Mouse (Mus musculus) midbrain, embryonic 13.5 days (tissue): ENCODE measurements at regions not wholly inside any gene's neighbourhood (a gene's known extent, or its start where the extent isn't known, plus 50 kb on each side); places are given as distances from the start of the nearest gene placed in this dataset.

Experiments used
- ATAC-seq: fragments of 200-750 bp; cut with Nextera tagmentation; 2 replicates; pipeline ENCODE4 v1.8.0; 2017; ENCODE audit warnings: mild to moderate bottlenecking, moderate TSS enrichment, moderate library complexity
- H3K27ac ChIP-seq: fragments of 300-500 bp; sonication (generic); 2 replicates; pipeline ENCODE4 v1.5.1; 2015; ENCODE audit warnings: inconsistent platforms, mild to moderate bottlenecking, moderate library complexity
- H3K27me3 ChIP-seq: fragments of 300-500 bp; sonication (generic); 2 replicates; pipeline ENCODE4 v1.6.1; 2015; ENCODE audit warnings: mild to moderate bottlenecking, inconsistent platforms
- H3K36me3 ChIP-seq: fragments of 300-500 bp; sonication (generic); 2 replicates; pipeline ENCODE4 v1.6.1; 2015; ENCODE audit warnings: mild to moderate bottlenecking, inconsistent platforms
- H3K4me1 ChIP-seq: fragments of 300-500 bp; sonication (generic); replicated peaks from 2 replicates; pipeline ENCODE4 v1.6.1; 2015; ENCODE audit warnings: inconsistent platforms
- H3K4me2 ChIP-seq: fragments of 300-500 bp; sonication (generic); replicated peaks from 2 replicates; pipeline ENCODE4 v1.6.1; 2015; ENCODE audit warnings: moderate library complexity, mild to moderate bottlenecking, inconsistent platforms
- H3K4me3 ChIP-seq: fragments of 300-500 bp; sonication (generic); replicated peaks from 2 replicates; pipeline ENCODE4 v1.5.1; 2015; ENCODE audit warnings: mild to moderate bottlenecking, inconsistent platforms
- H3K9ac ChIP-seq: fragments of 300-500 bp; sonication (generic); replicated peaks from 2 replicates; pipeline ENCODE4 v1.6.1; 2015; ENCODE audit warnings: mild to moderate bottlenecking, inconsistent platforms
- H3K9me3 ChIP-seq: fragments of 300-500 bp; sonication (generic); 2 replicates; pipeline ENCODE4 v1.6.1; 2016; ENCODE audit warnings: mild to moderate bottlenecking, inconsistent platforms
- WGBS: fragments of 180-500 bp; shearing (Covaris S2); methylation state at CpG from one replicate; pipeline ENCODE4 v1.1.7; 2015; 5-methylcytosine and 5-hydroxymethylcytosine counted together

DNA sequence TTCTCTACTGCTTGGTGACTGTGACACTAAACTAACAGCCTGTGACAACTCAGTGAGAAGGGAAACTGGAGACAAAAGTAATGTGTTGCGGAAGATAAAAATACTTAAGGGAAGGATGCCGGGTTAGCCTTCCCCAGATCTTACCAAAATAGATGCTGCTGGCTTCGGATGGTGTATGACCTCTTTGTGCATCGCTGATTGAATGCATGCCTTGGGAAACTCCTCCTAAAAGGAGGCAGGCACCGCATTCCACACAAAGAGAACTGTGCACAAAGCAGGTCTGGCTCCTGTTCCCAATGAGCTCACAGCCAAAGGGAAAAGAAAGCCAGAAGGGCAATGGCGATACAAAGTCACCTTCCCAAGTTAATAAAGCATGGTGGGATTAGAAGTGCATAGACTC, 144.9 kb upstream of the Hnrnpa3 start:
- H3K36me3 ChIP-seq: no peaks in the 10 kb centered on the region
- H3K27me3 ChIP-seq: no peaks in the 10 kb centered on the region
- peaks cover 9% of the 10 kb centered on the region for H3K4me1 ChIP-seq
- H3K9me3 ChIP-seq: no peaks in the 10 kb centered on the region
- H3K4me2 ChIP-seq: no peak overlapping the region
- H3K4me3 ChIP-seq: no peak overlapping the region
- no peak overlapping the region for H3K27ac ChIP-seq
- WGBS: 45% methylated on average over 6 of the region's 6 CpGs
- no peak for ATAC-seq
- no peak overlapping the region for H3K9ac ChIP-seq

DNA sequence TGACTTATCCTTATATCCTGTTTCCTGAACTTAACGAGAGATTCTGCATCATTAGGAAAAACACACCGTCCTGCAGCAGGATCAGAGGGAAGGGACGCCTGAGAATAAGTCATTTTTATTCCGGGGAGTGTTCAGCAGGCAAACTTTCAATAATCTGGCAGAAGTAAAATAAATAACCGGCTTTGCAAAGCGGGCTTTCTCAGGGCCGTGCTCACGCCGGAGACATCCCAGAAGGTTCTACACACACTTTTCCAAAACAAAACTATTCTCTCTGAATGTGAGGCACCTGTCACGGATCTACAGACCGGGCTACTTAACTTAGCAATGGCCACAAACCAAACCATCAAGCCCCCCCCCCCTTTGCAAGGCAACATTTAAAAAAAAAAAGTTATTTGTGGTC, 142.8 kb upstream of the Hnrnpa3 start:
- Histone ChIP-seq H3K36me3 (no peaks in the 10 kb centered on the region), H3K27me3 (no peaks in the 10 kb centered on the region), H3K4me1 (no peaks in the 10 kb centered on the region), H3K27ac (no peak overlapping the region), H3K9ac (no peak overlapping the region), H3K4me3 (no peak overlapping the region), H3K9me3 (no peaks in the 10 kb centered on the region), H3K4me2 (no peak overlapping the region)
- no peak for ATAC-seq
- WGBS: 90% methylated on average over 11 of the region's 11 CpGs

DNA sequence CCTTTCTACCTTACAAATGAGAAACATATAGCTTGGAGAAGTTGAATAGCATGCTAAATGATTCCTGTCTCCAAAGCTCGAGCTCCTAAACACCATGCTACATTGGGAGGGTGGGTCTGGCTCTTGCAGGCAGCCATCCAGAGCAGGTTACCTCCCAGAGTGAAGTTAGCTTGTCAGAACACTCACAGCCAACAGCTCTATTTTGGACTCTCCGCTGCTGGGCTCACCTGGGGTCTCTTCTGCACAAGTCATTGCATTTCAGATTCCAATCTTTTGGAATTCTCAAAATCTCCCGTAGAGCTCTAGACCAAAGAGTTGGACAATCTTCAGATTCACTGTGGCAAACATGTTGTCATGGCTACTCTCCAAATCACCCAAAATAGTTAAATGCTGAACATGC, 142.0 kb upstream of the Hnrnpa3 start:
- Histone ChIP-seq H3K36me3 (no peaks in the 10 kb centered on the region), H3K9ac (no peak overlapping the region), H3K4me3 (no peak overlapping the region), H3K4me1 (no peaks in the 10 kb centered on the region), H3K4me2 (no peak overlapping the region), H3K9me3 (no peaks in the 10 kb centered on the region), H3K27ac (no peak overlapping the region), H3K27me3 (no peaks in the 10 kb centered on the region)
- no peak for ATAC-seq
- 76% methylated on average over 3 of the region's 3 CpGs for WGBS

DNA sequence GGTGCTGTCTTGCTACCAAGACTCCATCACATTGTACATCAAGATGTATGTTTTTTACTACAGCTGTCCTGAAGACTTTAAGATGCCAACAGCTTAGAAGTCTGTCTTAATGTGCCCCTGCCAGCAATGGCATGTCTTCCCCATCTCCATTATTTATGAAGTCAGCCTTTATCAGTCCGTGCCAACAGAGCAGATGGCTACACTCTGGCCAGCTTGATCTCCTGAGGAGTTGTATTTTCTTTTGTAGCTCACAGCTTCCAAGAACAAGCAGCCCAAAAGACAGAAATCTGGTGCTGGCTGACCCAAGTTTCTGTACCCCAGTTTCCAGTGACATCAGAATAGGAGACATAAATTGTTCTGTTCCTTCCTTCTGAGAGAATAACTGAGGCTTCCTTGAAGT, 140.5 kb upstream of the Hnrnpa3 start:
- no peak for ATAC-seq
- H3K27ac ChIP-seq: no peak overlapping the region

DNA sequence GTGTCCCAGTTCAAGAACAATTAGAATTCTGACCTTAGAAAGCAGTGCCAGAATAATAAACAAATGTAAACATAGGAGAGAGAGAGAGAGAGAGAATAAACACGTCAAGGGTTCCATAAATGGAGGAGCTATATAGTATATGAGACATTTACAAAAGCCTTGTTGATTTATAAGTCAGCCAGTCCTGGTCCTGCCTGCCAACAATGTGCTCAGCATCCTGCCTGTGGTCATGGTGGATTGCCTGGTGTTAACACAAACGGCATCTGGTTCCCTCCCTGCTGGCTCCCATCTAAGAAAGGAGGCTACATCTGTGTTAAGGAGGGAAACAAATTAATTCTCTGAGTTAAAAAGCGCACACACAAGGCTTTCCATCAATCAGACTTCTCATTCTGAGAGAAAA, 133.5 kb upstream of the Hnrnpa3 start:
- Histone ChIP-seq H3K36me3 (no peaks in the 10 kb centered on the region), H3K4me2 (no peak overlapping the region), H3K4me3 (no peak overlapping the region), H3K27me3 (no peaks in the 10 kb centered on the region), H3K4me1 (0 out of 2 replicates have a peak, but pooled peaks cover 4% of the 10 kb centered on the region), H3K9me3 (no peaks in the 10 kb centered on the region), H3K9ac (no peak overlapping the region), H3K27ac (no peak overlapping the region)
- WGBS: 51% methylated on average over 3 of the region's 3 CpGs
- ATAC-seq: no peak

More for the DNA sequence above, 140.5 kb upstream of the Hnrnpa3 start:
- Histone ChIP-seq H3K36me3 (no peaks in the 10 kb centered on the region), H3K27me3 (no peaks in the 10 kb centered on the region), H3K9ac (no peak overlapping the region), H3K9me3 (no peaks in the 10 kb centered on the region), H3K4me1 (no peaks in the 10 kb centered on the region), H3K4me3 (no peak overlapping the region), H3K4me2 (no peak overlapping the region)
- WGBS: 78% methylated on average over 1 of the region's 1 CpGs

DNA sequence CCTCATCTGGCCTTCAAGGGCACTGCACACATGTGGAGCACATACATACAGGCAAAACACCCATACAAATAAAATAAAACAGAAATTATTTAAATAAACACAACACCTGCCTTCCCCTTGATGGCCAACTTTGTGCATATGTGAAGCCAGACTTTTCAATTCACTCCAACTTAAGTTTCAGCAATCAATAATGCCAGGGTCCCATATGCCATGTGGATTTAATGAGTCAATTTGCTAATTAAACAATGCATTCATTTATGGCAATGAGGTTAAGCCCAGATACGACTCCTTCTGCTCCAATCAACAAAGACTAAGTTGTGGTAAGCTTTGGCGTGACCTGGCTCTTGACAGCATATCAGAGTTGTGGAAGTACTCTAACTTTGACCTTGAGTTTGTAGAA, 130.4 kb upstream of the Hnrnpa3 start:
- 89% methylated on average over 2 of the region's 2 CpGs for WGBS
- Histone ChIP-seq H3K27ac (no peak overlapping the region), H3K27me3 (no peaks in the 10 kb centered on the region), H3K4me2 (no peak overlapping the region), H3K9ac (no peak overlapping the region), H3K4me3 (no peak overlapping the region), H3K36me3 (no peaks in the 10 kb centered on the region), H3K9me3 (no peaks in the 10 kb centered on the region), H3K4me1 (0 out of 2 replicates have a peak, but pooled peaks cover 4% of the 10 kb centered on the region)
- ATAC-seq: no peak

DNA sequence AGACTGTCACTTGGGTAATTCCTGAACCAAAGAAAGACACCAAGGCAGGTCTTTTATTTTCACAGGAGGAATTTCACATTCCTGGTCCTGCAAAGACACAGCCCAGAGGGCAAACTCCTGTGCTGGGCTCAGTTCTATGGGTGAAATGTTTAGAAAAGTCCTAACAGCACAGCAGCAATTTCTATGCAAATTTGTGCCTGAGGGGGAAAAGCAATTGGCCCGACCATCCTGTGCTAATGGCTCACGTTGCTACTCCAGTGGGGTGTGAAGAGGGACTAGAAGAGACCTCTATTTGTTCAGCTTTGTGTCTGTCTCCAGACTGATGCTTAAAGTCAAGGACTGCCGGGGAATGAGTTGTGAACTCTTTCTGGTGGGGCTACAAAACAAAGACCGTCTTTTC, 120.9 kb upstream of the Hnrnpa3 start:
- H3K27ac ChIP-seq: no peak overlapping the region
- 39% methylated on average over 4 of the region's 4 CpGs for WGBS
- H3K4me3 ChIP-seq: no peak overlapping the region
- no peak overlapping the region for H3K9ac ChIP-seq
- no peaks in the 10 kb centered on the region for H3K27me3 ChIP-seq
- H3K9me3 ChIP-seq: no peaks in the 10 kb centered on the region
- H3K36me3 ChIP-seq: no peaks in the 10 kb centered on the region
- no peak overlapping the region for H3K4me2 ChIP-seq
- H3K4me1 ChIP-seq: 0 out of 2 replicates have a peak, but pooled peaks cover 3% of the 10 kb centered on the region
- ATAC-seq: no peak

DNA sequence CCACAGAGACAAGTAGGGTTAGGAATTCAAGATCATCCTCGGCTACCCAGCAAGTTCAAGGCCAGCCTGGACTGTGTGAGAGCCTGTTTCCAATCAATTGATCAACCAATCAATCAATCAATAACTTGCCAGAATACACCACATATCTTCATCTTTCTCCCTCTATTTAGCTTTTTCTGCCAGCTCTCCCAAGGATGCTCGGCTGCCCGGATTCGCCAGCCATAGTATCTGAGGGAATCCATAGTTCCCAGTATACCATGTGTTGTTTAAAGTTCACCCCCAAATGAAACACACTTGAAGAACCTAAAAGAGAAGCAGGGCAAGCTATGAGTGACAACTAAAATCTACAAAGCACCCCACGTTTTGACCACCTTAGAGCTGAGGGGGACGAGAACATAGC, 119.3 kb upstream of the Hnrnpa3 start:
- H3K4me3 ChIP-seq: no peak overlapping the region
- H3K4me1 ChIP-seq: 0 out of 2 replicates have a peak, but pooled peaks cover 3% of the 10 kb centered on the region
- H3K4me2 ChIP-seq: no peak overlapping the region
- H3K9me3 ChIP-seq: no peaks in the 10 kb centered on the region
- ATAC-seq: no peak
- H3K9ac ChIP-seq: no peak overlapping the region
- WGBS: 91% methylated on average over 6 of the region's 6 CpGs
- no peak overlapping the region for H3K27ac ChIP-seq
- H3K36me3 ChIP-seq: no peaks in the 10 kb centered on the region
- H3K27me3 ChIP-seq: no peaks in the 10 kb centered on the region

DNA sequence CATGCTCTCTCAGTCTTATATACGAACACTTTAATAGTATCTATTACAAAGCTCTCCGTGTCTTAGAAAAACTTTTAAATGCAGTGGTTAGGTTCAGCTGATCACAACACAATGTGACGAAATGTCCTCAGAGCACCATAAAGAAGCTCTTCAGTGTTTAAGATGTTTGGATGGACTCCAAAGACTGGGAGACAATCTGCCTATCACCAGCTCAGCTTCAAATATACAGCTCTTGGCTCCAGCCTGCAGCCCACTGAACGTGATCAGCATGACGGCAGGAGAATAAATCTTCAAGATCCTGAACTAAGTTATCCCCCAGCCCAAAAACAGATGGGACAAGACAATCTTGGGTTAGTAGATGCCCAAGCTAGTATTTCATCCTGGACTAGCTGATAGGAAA, 116.7 kb upstream of the Hnrnpa3 start:
- H3K4me3 ChIP-seq: no peak overlapping the region
- no peaks in the 10 kb centered on the region for H3K36me3 ChIP-seq
- H3K27me3 ChIP-seq: no peaks in the 10 kb centered on the region
- 0 out of 2 replicates have a peak, but pooled peaks cover 3% of the 10 kb centered on the region for H3K4me1 ChIP-seq
- no peak overlapping the region for H3K9ac ChIP-seq
- no peak overlapping the region for H3K27ac ChIP-seq
- ATAC-seq: no peak
- no peak overlapping the region for H3K4me2 ChIP-seq
- 88% methylated on average over 5 of the region's 5 CpGs for WGBS
- H3K9me3 ChIP-seq: no peaks in the 10 kb centered on the region

DNA sequence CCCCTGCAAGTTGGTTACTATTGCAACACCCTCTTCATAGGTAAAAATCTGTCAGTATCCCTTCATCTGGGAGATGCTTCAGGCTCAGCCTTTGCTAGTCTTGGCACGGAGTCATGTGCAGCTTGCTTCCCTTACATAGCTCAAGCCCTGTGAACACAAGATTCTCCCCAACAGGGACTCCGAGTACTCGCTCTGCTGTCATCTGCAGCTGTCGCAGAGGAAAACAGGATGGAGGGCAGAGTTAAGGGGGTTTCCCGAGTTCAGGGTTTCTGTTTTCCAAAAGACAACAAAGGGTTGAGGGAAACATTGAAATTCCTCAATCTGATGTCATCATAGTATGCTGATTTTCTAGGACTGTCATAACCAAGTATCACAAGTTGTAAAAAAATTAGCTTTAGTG, 116.3 kb upstream of the Hnrnpa3 start:
- Histone ChIP-seq H3K4me2 (no peak overlapping the region), H3K9ac (no peak overlapping the region), H3K27me3 (no peaks in the 10 kb centered on the region), H3K27ac (no peak overlapping the region), H3K4me3 (no peak overlapping the region), H3K9me3 (no peaks in the 10 kb centered on the region), H3K36me3 (no peaks in the 10 kb centered on the region), H3K4me1 (0 out of 2 replicates have a peak, but pooled peaks cover 3% of the 10 kb centered on the region)
- ATAC-seq: no peak
- WGBS: 82% methylated on average over 5 of the region's 5 CpGs

DNA sequence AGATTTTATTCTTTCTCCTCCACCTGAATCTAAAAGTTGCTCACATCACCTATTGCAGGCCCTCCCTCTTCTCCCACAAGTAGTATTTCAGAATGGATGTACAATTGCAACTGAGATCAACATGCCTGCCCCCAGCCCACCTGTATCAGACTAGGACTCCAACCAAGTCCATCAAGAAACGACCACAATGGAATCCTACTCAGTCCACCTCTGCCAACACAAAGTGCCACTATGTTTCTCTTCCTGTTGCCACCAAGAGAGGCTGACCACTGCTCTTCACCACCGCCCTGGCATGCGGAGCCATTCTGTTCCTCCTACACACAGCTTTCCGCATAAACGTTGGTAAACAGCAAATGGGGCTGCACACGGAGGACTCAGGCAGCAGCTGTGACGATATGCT, 113.1 kb upstream of the Hnrnpa3 start:
- WGBS: 91% methylated on average over 7 of the region's 7 CpGs
- no peak for ATAC-seq
- Histone ChIP-seq H3K9ac (no peak overlapping the region), H3K27ac (no peak overlapping the region), H3K36me3 (no peaks in the 10 kb centered on the region), H3K4me2 (no peak overlapping the region), H3K4me1 (no peaks in the 10 kb centered on the region), H3K9me3 (no peaks in the 10 kb centered on the region), H3K4me3 (no peak overlapping the region), H3K27me3 (no peaks in the 10 kb centered on the region)

DNA sequence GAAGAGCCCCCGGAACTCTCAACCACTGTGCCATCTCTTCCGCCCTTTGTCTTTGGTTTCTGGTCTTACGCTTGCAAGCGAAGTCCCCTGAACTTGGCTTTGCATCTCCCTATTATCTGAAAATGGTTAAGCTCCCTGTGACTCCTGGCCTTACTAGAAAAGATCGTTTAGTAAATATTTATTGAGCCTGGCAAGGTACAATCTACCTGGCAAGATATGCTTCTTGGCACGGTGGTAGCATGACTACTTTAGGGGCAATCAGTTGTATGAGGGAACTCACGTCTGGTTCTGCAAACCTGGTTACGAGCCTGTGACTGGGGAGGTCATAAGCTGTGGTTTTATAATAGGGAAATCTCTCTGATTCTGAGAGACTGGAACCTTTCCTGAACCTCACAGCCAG, 103.4 kb upstream of the Hnrnpa3 start:
- no peak overlapping the region for H3K4me2 ChIP-seq
- 91% methylated on average over 8 of the region's 8 CpGs for WGBS
- H3K4me3 ChIP-seq: no peak overlapping the region
- no peaks in the 10 kb centered on the region for H3K36me3 ChIP-seq
- peaks cover under 1% of the 10 kb centered on the region; the same call in 1 of the 2 replicates for H3K4me1 ChIP-seq
- ATAC-seq: no peak
- H3K9me3 ChIP-seq: no peaks in the 10 kb centered on the region
- H3K27me3 ChIP-seq: no peaks in the 10 kb centered on the region
- no peak overlapping the region for H3K27ac ChIP-seq
- no peak overlapping the region for H3K9ac ChIP-seq

DNA sequence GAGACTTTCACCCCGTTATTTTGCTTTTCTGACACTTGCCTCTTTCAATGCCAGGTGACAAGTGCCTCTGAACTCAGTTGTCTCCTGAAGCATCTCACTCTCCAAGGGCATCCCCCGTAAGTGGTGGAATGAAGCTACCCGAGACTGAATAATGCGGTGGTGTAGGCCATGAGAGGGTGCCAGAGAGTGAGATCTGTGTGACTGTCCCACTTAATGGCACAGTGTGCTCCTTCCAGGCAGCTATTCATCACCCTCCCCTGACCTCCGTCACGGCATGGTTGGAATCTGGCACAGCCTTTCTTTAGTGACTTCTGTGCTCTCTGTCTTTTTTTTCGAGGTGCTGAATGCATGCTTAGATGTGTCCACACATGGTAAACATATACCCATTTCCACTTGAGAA, 102.3 kb upstream of the Hnrnpa3 start:
- Histone ChIP-seq H3K36me3 (no peaks in the 10 kb centered on the region), H3K4me2 (no peak overlapping the region), H3K27ac (no peak overlapping the region), H3K9me3 (no peaks in the 10 kb centered on the region), H3K4me1 (peaks cover 4% of the 10 kb centered on the region; the same call in 1 of the 2 replicates), H3K4me3 (no peak overlapping the region), H3K9ac (no peak overlapping the region), H3K27me3 (no peaks in the 10 kb centered on the region)
- no peak for ATAC-seq
- 64% methylated on average over 7 of the region's 7 CpGs for WGBS
